Mouse (Mus musculus) kidney, adult 8-10 months (tissue): Measurements from ENCODE around the gene Tnfsfm13.
"Not testable (repeated sequence)": the region's sequence is repeated elsewhere in the genome, so short reads cannot be mapped to it uniquely, and the experiment has no call there.

ENCODE experiments used
- DNase-seq, 2 experiments: peaks; one replicate each; pipeline ENCODE4 v3.0.0; 2022

Gene Tnfsfm13

GRCm38 (mm10) chr11:69703814-69704612 lies 8.1 kb upstream of the Tnfsfm13 start:
- DNase-seq = no peak

GRCm38 (mm10) chr11:69703381-69703780 lies 7.5 kb upstream of the Tnfsfm13 start:
- DNase-seq = not testable (repeated sequence)

- DNase-seq = not testable (repeated sequence)
Measured at GRCm38 (mm10) chr11:69702886-69703285, 7.0 kb upstream of the Tnfsfm13 start.

GRCm38 (mm10) chr11:69699595-69699994 lies 3.7 kb upstream of the Tnfsfm13 start:
- no peak for DNase-seq

GRCm38 (mm10) chr11:69698574-69698973 lies 2.7 kb upstream of the Tnfsfm13 start:
- DNase-seq = no peak

- no peak for DNase-seq
Measured at GRCm38 (mm10) chr11:69697396-69697795, 1.5 kb upstream of the Tnfsfm13 start.

GRCm38 (mm10) chr11:69695046-69695360 lies 895 bp downstream of the Tnfsfm13 start:
- no peak for DNase-seq

GRCm38 (mm10) chr11:69693421-69693965 lies 2.4 kb downstream of the Tnfsfm13 start:
- DNase-seq = no peak

GRCm38 (mm10) chr11:69692863-69693262 lies 3.0 kb downstream of the Tnfsfm13 start:
- DNase-seq = peak; percentile 74 to 80

GRCm38 (mm10) chr11:69692196-69692811 lies 3.6 kb downstream of the Tnfsfm13 start:
- peak in 1 of 2 experiments; percentile 50 for DNase-seq

GRCm38 (mm10) chr11:69689891-69690290 lies 6.0 kb downstream of the Tnfsfm13 start:
- peak in 1 of 2 experiments; percentile 60 for DNase-seq

- no peak for DNase-seq
Measured at GRCm38 (mm10) chr11:69687061-69687460, 8.8 kb downstream of the Tnfsfm13 start.

- peak; percentile 75 to 80 for DNase-seq
Measured at GRCm38 (mm10) chr11:69686377-69686776, 9.5 kb downstream of the Tnfsfm13 start.

- DNase-seq = peak; percentile 88 to 94
Measured at GRCm38 (mm10) chr11:69685526-69686148, 10.3 kb downstream of the Tnfsfm13 start, which contains the start of gene Tnfsf13. Gene Tnfsf13, minus strand, starts transcription at chr11:69685784.

GRCm38 (mm10) chr11:69684936-69685335 lies 11.0 kb downstream of the Tnfsfm13 start:
- no peak for DNase-seq

- no peak for DNase-seq
Measured at GRCm38 (mm10) chr11:69684128-69684745, 11.7 kb downstream of the Tnfsfm13 start.

GRCm38 (mm10) chr11:69683576-69683975 lies 12.3 kb downstream of the Tnfsfm13 start:
- no peak for DNase-seq

- peak; percentile 82 to 91 for DNase-seq
Measured at GRCm38 (mm10) chr11:69682840-69683533, 12.9 kb downstream of the Tnfsfm13 start.

- DNase-seq = no peak
Measured at GRCm38 (mm10) chr11:69682209-69682839, 13.6 kb downstream of the Tnfsfm13 start.

- DNase-seq = peak; percentile 95
Measured at GRCm38 (mm10) chr11:69681314-69682208, 14.3 kb downstream of the Tnfsfm13 start, which contains the start of gene Senp3. Gene Senp3, minus strand, starts transcription at chr11:69682084.
